Mouse (Mus musculus): ENCODE data around the gene Spaar. TPM values are rescaled to one million over a fixed set of nuclear protein-coding genes. Genes with fewer than 3 reads are reported as not detected.
A peak's percentile ranks its signal among the peaks of the same experiment; 100 is the strongest.

Gene Spaar
- polyA plus RNA-seq (2021), result 0.12 TPM

DNA sequence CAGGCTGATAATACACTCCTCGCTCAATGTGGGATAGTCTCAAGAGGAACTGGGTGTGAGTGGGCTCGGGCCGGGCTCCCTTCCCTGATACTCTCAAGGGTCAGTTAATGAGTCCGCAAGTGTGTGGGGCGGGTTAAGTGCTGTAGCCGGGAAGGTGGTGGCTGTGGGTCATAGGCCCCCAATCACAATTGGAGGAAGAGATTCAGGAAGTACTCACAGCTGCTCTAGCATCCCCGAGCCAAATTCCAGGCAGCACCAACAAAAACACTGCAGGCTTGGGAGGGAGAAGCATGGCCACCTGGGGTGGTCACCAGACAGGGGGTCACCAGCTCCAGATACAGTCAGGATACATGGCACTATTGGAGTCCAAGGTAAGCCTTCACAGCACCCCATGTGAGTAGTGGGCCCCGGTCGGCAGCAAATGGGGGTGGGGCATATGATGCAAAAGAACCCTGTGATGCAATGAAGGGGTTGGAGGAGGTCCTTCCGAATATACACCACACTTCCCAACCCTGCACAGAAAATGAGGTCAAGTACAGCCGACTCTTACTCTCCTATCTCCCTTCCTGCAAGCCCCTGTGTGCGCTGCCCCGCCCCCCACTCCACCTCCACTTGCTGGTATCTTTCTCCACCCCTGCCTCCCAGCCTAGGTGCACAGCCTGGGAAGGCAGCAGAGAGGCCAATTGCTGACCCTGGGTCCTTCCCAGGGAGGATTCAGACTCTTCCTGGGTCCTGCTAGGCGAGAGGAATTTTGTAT is at the start of gene Spaar:
Gene Spaar (plus strand): TSS at position 241 of the 757 bp plus-strand sequence.
- DNase-seq (ENCODE audit: low read depth, low spot score) (no peak), ATAC-seq (no peak)
- in situ Hi-C loops (cut with MboI; ENCODE audit: low pct_unique_long_range_greater_than_20kb), result no loop called here
- ChIA-PET POLR2A (no interaction called here), CTCF (interaction anchor here (1.3 kb wide), 1 partner anchor 14 kb away, joined by 3 read pairs; no protein-coding TSS in a partner anchor)
- TF ChIP-seq CTCF (IDR thresholded peaks at IDR 0.05), result no peak
- no peaks in the 10 kb centered on the region for H3K27me3 ChIP-seq

DNA sequence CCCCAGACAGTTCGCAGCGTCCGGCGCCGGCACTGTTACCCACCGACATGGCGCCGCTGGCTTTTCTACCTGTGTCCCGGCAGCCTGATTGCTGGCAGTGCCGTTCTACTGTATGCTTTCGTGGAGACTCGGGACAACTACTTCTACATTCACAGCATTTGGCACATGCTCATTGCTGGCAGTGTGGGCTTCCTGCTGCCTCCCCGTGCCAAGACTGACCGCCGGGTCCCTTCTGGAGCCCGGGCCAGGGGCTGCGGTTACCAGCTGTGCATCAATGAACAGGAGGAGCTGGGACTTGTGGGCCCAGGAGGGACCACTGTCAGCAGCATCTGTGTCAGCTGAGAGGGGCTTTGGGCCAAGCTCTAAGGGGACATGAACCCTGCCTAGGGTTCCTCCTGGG is 39.8 kb upstream of the Spaar start:
- DNase-seq (ENCODE audit: low read depth, low spot score) (no peak), ATAC-seq (no peak)
- ChIA-PET CTCF (interaction anchor here (1.0 to 1.8 kb wide), 3 partner anchors 17 to 60 kb away, joined by 3 to 6 read pairs (median 3); no protein-coding TSS in a partner anchor), POLR2A (no interaction called here)
- TF ChIP-seq CTCF (IDR thresholded peaks at IDR 0.05), result no peak
- H3K27me3 ChIP-seq, result no peaks in the 10 kb centered on the region
- in situ Hi-C loops (cut with MboI; ENCODE audit: low pct_unique_long_range_greater_than_20kb), result no loop called here

DNA sequence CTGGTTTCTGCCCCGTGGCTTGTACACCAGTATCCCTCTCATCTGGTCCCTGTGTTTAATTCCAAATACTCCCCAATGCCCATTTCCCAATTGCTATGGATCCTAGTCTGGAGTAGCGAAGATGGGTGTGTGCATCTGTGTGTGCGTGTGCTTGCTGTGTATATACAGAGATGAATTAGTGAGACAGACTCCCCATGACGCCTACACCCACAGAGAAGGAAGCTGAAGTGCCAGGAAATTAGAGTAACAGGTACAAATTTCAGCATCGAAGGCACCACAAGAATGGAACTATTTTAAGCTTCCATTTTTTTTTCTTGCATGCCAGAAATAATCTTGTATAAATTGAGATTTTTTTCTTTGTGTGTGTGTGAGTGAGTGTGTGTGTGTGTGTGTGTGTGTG is 38.8 kb upstream of the Spaar start:
- in situ Hi-C loops (cut with MboI; ENCODE audit: low pct_unique_long_range_greater_than_20kb), result no loop called here
- CTCF ChIA-PET, result interaction anchor here (1.1 to 1.8 kb wide), 3 partner anchors 19 to 61 kb away, joined by 3 to 6 read pairs (median 6); no protein-coding TSS in a partner anchor
- H3K27me3 ChIP-seq, result no peaks in the 10 kb centered on the region
- TF ChIP-seq CTCF (IDR thresholded peaks at IDR 0.05), result no peak
- DNase-seq (ENCODE audit: low read depth, low spot score), result no peak
- POLR2A ChIA-PET, result interaction anchor here (0.9 to 1.1 kb wide), 2 partner anchors 11 to 122 kb away, joined by 3 to 5 read pairs; no protein-coding TSS in a partner anchor
- ATAC-seq, result no peak

DNA sequence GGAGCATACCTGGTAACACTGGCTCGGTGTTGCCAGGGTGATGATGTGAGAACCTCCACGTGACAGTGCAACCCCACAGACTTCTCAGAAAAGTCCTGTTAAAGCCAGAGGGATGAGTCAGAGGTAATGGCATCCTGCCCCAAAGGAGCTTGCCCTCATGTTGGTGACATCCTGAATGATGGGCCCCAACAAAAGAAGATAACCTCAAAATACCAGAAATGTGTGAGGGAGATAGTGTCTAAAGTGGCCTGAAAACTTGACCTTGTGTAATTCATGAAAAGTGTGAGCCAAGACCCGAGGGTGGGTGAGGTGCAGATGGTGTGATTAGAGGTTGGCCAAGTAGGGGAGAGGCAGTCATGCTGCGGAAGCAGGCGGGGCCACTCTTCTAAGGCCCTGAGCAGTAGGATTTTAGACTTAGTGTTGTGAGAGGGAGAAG is 36.0 kb upstream of the Spaar start:
- in situ Hi-C loops (cut with MboI; ENCODE audit: low pct_unique_long_range_greater_than_20kb), result no loop called here
- CTCF ChIA-PET, result interaction anchor here (1.5 kb wide), 1 partner anchor 19 kb away, joined by 3 read pairs; no protein-coding TSS in a partner anchor
- POLR2A ChIA-PET, result no interaction called here
- ATAC-seq, result no peak
- no peak for DNase-seq (ENCODE audit: low read depth, low spot score)
- no peak for TF ChIP-seq CTCF (IDR thresholded peaks at IDR 0.05)
- no peaks in the 10 kb centered on the region for H3K27me3 ChIP-seq

DNA sequence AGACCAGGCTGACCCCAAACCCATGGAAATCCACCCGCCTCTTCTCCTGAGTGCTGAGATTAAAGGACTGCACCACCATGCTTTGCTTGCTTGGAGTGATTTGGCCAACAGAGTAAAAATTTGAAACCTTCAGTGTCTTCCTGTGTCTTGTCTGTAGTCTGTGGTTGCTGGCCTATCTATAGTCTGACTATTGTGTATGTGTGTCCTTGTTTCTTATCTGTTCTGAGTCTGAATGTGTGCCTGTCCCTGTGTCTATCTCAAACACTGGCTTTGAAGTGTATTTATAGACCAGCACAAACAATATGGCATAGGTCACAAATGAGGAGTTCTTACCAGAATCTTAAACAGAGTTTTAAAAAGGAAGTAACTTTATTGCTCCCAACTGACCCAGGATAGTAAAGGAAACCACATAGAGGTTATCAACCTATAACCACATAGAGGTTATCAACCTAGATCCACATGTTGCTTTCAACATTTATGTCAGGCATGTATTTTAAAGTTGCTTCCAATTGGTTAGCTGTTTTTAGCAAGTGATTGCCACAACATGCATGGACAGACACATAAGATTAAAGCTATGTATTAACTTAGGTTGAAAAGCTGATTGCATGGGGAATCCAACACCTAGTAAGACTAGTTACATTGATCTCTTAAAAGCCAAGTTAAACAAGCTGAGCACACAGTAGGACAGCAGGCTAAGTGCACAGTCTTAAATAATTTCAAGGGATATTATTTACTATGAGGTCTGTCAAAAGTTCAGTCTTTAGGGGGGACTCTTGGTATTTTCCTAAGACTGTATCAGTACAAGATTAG is 35.2 kb upstream of the Spaar start:
- POLR2A ChIA-PET, result no interaction called here
- in situ Hi-C loops (cut with MboI; ENCODE audit: low pct_unique_long_range_greater_than_20kb), result no loop called here
- ATAC-seq, result no peak

DNA sequence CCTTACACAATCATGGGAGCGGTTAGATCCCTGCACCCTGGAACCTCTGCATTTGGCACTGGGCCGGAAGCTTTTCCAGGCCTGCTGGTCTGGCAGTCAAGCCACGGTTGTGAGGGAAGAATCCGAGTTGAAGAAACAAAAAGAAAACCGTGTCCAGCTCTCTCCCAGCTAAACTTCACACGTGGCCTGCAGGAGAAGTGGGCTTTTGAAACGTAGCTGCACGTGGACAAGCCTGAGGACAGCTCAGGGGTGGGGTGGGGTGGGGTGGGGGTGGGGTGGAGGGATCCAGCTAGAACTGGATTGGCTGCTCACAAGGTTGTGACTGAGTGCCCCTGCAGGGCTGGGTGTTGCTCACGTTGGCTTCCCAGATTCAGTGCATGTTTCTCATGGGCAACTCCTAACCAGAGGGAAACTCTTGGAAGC is 34.6 kb upstream of the Spaar start:
- ATAC-seq, result no peak
- TF ChIP-seq CTCF (IDR thresholded peaks at IDR 0.05), result no peak
- in situ Hi-C loops (cut with MboI; ENCODE audit: low pct_unique_long_range_greater_than_20kb), result no loop called here
- ChIA-PET CTCF (interaction anchor here (1.5 to 2.3 kb wide), 3 partner anchors 13 to 24 kb away, joined by 4 to 9 read pairs (median 5); no protein-coding TSS in a partner anchor), POLR2A (no interaction called here)
- no peak for DNase-seq (ENCODE audit: low read depth, low spot score)
- no peaks in the 10 kb centered on the region for H3K27me3 ChIP-seq

More for the DNA sequence above, 35.2 kb upstream of the Spaar start:
- no peak for TF ChIP-seq CTCF (IDR thresholded peaks at IDR 0.05)
- no peaks in the 10 kb centered on the region for H3K27me3 ChIP-seq
- CTCF ChIA-PET, result interaction anchor here (1.5 to 2.3 kb wide), 3 partner anchors 12 to 23 kb away, joined by 4 to 9 read pairs (median 5); no protein-coding TSS in a partner anchor
- DNase-seq (ENCODE audit: low read depth, low spot score), result no peak

DNA sequence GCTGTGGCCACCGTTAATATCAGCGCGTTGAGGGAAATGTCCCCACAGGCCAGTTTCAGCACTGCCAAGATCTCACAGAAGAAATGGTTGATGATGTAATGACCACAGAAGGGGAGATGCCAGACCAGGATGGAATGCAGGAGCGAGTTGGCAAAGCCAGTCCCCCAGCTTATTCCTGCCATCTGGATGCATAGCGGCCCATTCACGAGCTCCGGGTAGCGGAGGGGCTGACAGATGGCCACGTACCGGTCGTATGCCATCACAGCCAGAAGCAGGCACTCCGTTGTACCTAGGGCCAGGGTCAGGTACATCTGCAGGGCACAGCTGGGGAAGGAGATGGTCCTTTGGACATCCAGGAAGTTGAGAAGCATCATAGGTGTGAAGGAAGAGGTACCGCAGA is 33.3 kb upstream of the Spaar start:
- POLR2A ChIA-PET, result no interaction called here
- in situ Hi-C loops (cut with MboI; ENCODE audit: low pct_unique_long_range_greater_than_20kb), result no loop called here
- no peak for TF ChIP-seq CTCF (IDR thresholded peaks at IDR 0.05)
- peak; percentile 35 for ATAC-seq
- no peaks in the 10 kb centered on the region for H3K27me3 ChIP-seq
- no peak for DNase-seq (ENCODE audit: low read depth, low spot score)
- CTCF ChIA-PET, result interaction anchor here (1.9 to 2.3 kb wide), 2 partner anchors 12 to 25 kb away, joined by 5 to 9 read pairs; no protein-coding TSS in a partner anchor

DNA sequence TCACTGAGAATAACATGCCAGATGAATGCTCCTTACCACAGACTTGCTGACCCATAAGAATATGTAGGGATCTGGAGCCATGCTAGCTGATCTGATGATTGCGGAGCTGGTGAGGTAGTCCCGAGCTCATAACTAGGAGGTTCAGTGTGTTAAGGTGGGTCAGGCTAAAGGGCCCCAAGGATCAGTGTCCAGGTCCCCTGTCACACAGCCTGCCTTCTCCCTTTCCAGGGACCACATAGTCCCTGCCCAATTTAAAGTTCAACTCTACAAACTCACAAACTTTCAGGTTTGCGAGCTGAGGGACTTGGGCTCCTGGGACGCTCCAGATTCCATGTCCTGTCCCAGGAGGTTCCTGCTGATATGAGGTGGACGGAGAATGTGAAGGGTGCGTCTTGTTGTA is 29.1 kb upstream of the Spaar start, which contains the start of gene Olfr70:
Gene Olfr70 (minus strand): TSS at position 101 of the 400 bp plus-strand sequence.
- POLR2A ChIA-PET, result no interaction called here
- no peak for TF ChIP-seq CTCF (IDR thresholded peaks at IDR 0.05)
- ATAC-seq, result no peak
- DNase-seq (ENCODE audit: low read depth, low spot score), result no peak
- in situ Hi-C loops (cut with MboI; ENCODE audit: low pct_unique_long_range_greater_than_20kb), result no loop called here
- CTCF ChIA-PET, result interaction anchor here (1.9 kb wide), 1 partner anchor 11 kb away, joined by 9 read pairs; no protein-coding TSS in a partner anchor
- no peaks in the 10 kb centered on the region for H3K27me3 ChIP-seq

DNA sequence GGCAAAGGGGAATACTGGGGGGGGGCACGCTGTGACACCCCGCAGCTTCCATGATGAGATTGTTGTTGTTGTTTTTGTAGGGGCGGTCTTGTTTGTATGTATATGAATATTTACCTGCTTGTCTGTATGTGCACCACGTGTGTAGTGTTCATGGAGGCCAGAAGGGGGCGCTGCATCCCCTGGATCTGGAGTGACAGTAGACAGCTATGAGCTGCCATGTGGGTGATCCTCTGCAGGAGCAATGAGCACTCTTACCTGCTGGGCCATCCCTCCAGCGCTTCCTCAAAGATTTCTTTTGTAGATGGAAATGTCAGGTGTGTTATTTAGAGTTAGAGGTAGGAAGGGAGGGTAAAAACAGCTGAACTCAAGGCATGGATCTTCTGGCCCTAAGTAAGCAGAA is 26.4 kb upstream of the Spaar start:
- ATAC-seq, result no peak
- ChIA-PET CTCF (interaction anchor here (1.0 to 1.9 kb wide), 3 partner anchors 10 to 31 kb away, joined by 3 to 6 read pairs (median 4); no protein-coding TSS in a partner anchor), POLR2A (no interaction called here)
- in situ Hi-C loops (cut with MboI; ENCODE audit: low pct_unique_long_range_greater_than_20kb), result no loop called here
- TF ChIP-seq CTCF (IDR thresholded peaks at IDR 0.05), result no peak
- DNase-seq (ENCODE audit: low read depth, low spot score), result no peak
- no peaks in the 10 kb centered on the region for H3K27me3 ChIP-seq

DNA sequence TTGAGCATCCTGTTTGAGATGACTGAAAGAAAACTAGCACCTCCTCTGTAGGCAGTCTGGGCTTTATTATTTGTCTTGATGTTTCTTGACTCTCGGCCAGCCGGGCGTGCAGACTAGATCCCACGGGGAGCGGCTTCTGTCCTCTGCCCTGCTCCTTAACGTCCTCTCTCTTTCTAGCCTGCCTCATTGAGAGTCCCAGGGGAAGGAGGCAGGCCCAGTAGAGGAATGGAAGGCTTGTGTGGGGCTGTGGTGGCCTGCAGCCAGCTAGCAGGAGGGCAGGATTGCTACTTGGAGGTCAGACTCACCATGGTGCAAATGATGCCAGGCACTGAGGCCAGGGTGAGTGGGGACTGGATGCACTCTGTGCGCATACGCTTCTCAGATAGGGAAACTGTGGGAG is 26.0 kb upstream of the Spaar start:
- H3K27me3 ChIP-seq, result no peaks in the 10 kb centered on the region
- in situ Hi-C loops (cut with MboI; ENCODE audit: low pct_unique_long_range_greater_than_20kb), result no loop called here
- POLR2A ChIA-PET, result no interaction called here
- CTCF ChIA-PET, result interaction anchor here (1.0 to 1.9 kb wide), 3 partner anchors 9 to 32 kb away, joined by 3 to 6 read pairs (median 4); no protein-coding TSS in a partner anchor
- ATAC-seq (no peak), DNase-seq (ENCODE audit: low read depth, low spot score) (no peak)
- no peak for TF ChIP-seq CTCF (IDR thresholded peaks at IDR 0.05)
